Mouse (Mus musculus): Measurements from ENCODE around the gene Foxs1. TPM values are rescaled to one million over a fixed set of nuclear protein-coding genes. Genes with fewer than 3 reads are reported as not detected.
A peak's percentile ranks its signal among the peaks of the same experiment; 100 is the strongest.

Gene Foxs1
- polyA plus RNA-seq, 1 experiment from 2014 or later, result 1.1 TPM

- H3K9me3 ChIP-seq (replicated peaks), result no peaks in the 10 kb centered on the region
- no peak for ATAC-seq (ENCODE audit: insufficient number of reproducible peaks, low FRiP score)
- 36% methylated on average over 7 of the region's 7 CpGs for WGBS
- no peak overlapping the region for H3K4me3 ChIP-seq
- no peak overlapping the region for H3K4me2 ChIP-seq
- no peak overlapping the region for H3K27ac ChIP-seq (ENCODE audit: poor library complexity, severe bottlenecking)
- H3K4me1 ChIP-seq (replicated peaks), result peaks cover 21% of the 10 kb centered on the region
- H3K9ac ChIP-seq, result no peak overlapping the region
- peaks cover 51% of the 10 kb centered on the region for H3K27me3 ChIP-seq (replicated peaks)
- no peaks in the 10 kb centered on the region for H3K36me3 ChIP-seq
These were observed 19.5 kb downstream of the Foxs1 start for GRCm38 (mm10) chr2:152913471-152913870.

- 17% methylated on average over 6 of the region's 6 CpGs for WGBS
- Histone ChIP-seq H3K36me3 (no peaks in the 10 kb centered on the region), H3K27ac (ENCODE audit: poor library complexity, severe bottlenecking) (no peak overlapping the region), H3K27me3 (replicated peaks) (peaks cover 45% of the 10 kb centered on the region), H3K9ac (no peak overlapping the region), H3K4me3 (no peak overlapping the region), H3K4me2 (no peak overlapping the region), H3K9me3 (replicated peaks) (no peaks in the 10 kb centered on the region), H3K4me1 (replicated peaks) (peaks cover 27% of the 10 kb centered on the region)
- no peak for ATAC-seq (ENCODE audit: insufficient number of reproducible peaks, low FRiP score)
These were observed 21.6 kb downstream of the Foxs1 start for GRCm38 (mm10) chr2:152911432-152911831.

- no peaks in the 10 kb centered on the region for H3K9me3 ChIP-seq (replicated peaks)
- no peak within 1 kb of the TSS for H3K27ac ChIP-seq (ENCODE audit: poor library complexity, severe bottlenecking)
- no peak within 1 kb of the TSS for H3K4me3 ChIP-seq
- peaks cover 31% of the 10 kb centered on the region for H3K4me1 ChIP-seq (replicated peaks)
- H3K27me3 ChIP-seq (replicated peaks), result peaks cover 45% of the 10 kb centered on the region
- no peak within 1 kb of the TSS for H3K4me2 ChIP-seq
- H3K9ac ChIP-seq, result no peak within 1 kb of the TSS; the same call in 1 of the 2 replicates
- WGBS, result 22% methylated on average over 12 of the region's 12 CpGs
- no peak for ATAC-seq (ENCODE audit: insufficient number of reproducible peaks, low FRiP score)
- H3K36me3 ChIP-seq, result no peaks in the 10 kb centered on the region
These were observed 22.0 kb downstream of the Foxs1 start, which contains the start of gene Mylk2 for GRCm38 (mm10) chr2:152911031-152911430. Gene Mylk2 (plus strand): TSS chr2:152911352.

GRCm38 (mm10) chr2:152909848-152910247, 23.2 kb downstream of the Foxs1 start:
- no peaks in the 10 kb centered on the region for H3K36me3 ChIP-seq
- ATAC-seq (ENCODE audit: insufficient number of reproducible peaks, low FRiP score), result no peak
- H3K27me3 ChIP-seq (replicated peaks), result peaks cover 45% of the 10 kb centered on the region
- no peaks in the 10 kb centered on the region for H3K9me3 ChIP-seq (replicated peaks)
- WGBS, result 79% methylated on average over 6 of the region's 6 CpGs
- no peak overlapping the region for H3K9ac ChIP-seq
- H3K4me2 ChIP-seq, result no peak overlapping the region
- H3K27ac ChIP-seq (ENCODE audit: poor library complexity, severe bottlenecking), result no peak overlapping the region
- H3K4me1 ChIP-seq (replicated peaks), result peaks cover 41% of the 10 kb centered on the region
- no peak overlapping the region for H3K4me3 ChIP-seq

DNA sequence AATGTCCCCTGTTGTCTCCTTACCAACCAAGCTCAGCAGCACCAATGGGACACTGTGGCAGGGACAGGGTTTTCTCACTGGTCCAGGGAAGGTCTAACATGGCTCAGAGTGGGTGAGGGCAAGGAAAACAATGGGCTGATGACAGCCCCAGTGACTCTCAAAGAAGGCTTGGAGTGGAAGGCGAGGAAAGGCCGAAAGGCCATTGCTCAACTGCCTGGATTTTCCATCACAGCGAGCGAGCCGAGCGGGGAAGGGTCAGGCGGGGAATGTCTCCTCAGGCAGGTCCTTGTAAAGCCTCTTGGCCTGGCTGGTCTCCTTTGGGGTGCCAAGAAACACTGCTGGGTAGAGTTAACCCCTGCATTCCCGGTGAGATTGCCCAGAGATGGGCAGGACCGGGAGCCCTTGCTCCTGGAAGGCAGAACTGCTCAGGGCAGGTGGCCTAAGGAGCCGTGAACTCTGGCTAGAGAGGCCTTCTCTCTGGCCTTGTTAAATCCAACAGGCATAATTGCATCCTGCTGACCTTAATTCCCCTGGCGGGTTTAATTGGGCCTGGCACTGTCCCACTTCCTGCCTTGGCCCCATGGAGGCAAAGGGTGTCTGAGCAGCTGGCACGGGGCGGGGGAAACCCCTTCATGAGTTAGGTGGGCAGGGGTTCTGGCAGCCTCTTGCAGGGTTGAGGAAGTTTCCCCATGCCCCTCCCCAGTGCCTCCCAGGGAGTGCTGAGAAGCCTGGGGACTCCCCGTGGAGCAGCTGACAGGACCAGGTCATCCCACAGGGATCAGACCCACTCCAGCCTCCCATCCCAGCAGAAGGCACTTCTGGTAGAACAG, 25.7 kb downstream of the Foxs1 start:
- no peaks in the 10 kb centered on the region for H3K9me3 ChIP-seq (replicated peaks)
- H3K4me3 ChIP-seq, result no peak overlapping the region
- H3K4me2 ChIP-seq, result no peak overlapping the region
- no peak overlapping the region for H3K9ac ChIP-seq
- ATAC-seq (ENCODE audit: insufficient number of reproducible peaks, low FRiP score), result no peak
- no peak overlapping the region for H3K27ac ChIP-seq (ENCODE audit: poor library complexity, severe bottlenecking)
- WGBS, result 49% methylated on average over 14 of the region's 14 CpGs
- H3K27me3 ChIP-seq (replicated peaks), result peaks cover 29% of the 10 kb centered on the region
- no peaks in the 10 kb centered on the region for H3K36me3 ChIP-seq
- H3K4me1 ChIP-seq (replicated peaks), result peaks cover 52% of the 10 kb centered on the region

- peaks cover 20% of the 10 kb centered on the region for H3K27me3 ChIP-seq (replicated peaks)
- no peak for ATAC-seq (ENCODE audit: insufficient number of reproducible peaks, low FRiP score)
- no peak overlapping the region for H3K9ac ChIP-seq
- no peak overlapping the region for H3K4me2 ChIP-seq
- no peaks in the 10 kb centered on the region for H3K9me3 ChIP-seq (replicated peaks)
- peaks cover 54% of the 10 kb centered on the region for H3K4me1 ChIP-seq (replicated peaks)
- no peak overlapping the region for H3K4me3 ChIP-seq
- H3K36me3 ChIP-seq, result no peaks in the 10 kb centered on the region
- 51% methylated on average over 9 of the region's 9 CpGs for WGBS
- H3K27ac ChIP-seq (ENCODE audit: poor library complexity, severe bottlenecking), result no peak overlapping the region
These were observed 26.6 kb downstream of the Foxs1 start for GRCm38 (mm10) chr2:152906274-152907037.

DNA sequence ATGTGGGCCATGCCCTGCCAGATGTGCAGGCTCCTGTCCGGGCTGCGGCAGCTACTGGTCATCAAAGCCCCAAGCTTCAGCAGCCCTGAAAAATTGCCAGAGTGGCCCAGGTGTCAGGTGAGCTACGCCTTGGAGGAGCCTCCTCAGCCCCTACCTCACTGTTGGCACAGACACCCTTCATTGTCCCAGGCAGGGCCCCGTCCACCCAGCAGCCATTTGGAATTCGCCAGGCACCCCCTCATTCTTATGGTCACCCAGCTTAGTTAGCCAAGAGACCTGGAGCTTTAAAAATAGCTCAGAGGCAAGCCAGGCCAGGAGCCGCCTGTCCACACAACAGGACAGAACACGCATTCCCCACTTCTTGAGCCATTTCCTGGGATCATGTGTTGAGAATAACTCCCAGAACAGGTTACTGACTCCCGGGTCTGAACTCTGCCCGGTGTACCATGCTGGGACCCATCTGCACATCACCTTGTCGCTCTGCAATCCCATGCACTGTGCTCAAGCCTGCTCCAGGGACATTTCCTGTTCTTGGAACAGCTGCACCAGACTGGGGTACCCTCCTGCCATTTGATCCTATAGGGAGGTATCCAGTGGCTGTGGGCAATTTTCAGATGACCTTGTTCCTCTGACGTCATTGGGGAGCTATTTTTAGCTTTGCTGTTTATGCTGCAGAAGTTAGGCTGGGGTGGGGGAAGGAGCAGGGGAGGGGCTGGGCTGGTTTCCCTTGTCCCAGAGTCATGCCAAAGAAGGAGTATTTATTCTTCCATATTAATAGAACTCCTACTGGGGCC, 27.8 kb downstream of the Foxs1 start:
- Histone ChIP-seq H3K4me2 (peak overlapping the region; percentile 30), H3K4me3 (no peak overlapping the region), H3K9ac (0 out of 2 replicates have a peak overlapping the region, but pooled peaks have one; percentile 32), H3K9me3 (replicated peaks) (no peaks in the 10 kb centered on the region), H3K4me1 (replicated peaks) (peaks cover 48% of the 10 kb centered on the region), H3K27me3 (replicated peaks) (peaks cover 8% of the 10 kb centered on the region), H3K27ac (ENCODE audit: poor library complexity, severe bottlenecking) (peak overlapping the region; percentile 90), H3K36me3 (no peaks in the 10 kb centered on the region)
- WGBS, result 42% methylated on average over 11 of the region's 11 CpGs
- peak; percentile 28 for ATAC-seq (ENCODE audit: insufficient number of reproducible peaks, low FRiP score)

DNA sequence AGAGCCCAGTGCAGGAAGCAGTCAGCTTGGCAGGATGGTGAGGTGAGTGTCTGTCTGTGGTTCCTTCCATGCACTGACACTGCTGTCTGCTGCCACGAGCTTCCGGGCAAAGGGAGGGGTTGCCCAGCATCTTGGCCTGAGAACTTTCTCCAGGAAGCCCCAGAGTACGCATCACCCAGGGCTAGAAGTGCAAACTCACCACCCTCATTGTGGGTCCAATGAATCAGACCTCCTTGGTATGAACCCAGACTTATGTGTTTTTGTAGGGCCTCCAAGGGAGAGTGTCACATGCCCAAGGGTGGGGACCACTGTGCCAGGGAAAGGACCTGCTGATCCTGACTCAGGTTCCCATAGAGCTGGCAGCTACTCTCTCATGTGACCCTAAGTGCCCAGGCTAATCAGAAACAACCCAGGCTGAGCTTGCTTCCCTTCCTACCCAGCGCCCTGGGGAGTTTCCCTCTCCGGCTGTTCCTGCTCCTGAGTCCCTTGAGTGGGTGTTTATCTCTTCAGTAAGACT, 28.8 kb downstream of the Foxs1 start:
- WGBS, result 59% methylated on average over 5 of the region's 5 CpGs

DNA sequence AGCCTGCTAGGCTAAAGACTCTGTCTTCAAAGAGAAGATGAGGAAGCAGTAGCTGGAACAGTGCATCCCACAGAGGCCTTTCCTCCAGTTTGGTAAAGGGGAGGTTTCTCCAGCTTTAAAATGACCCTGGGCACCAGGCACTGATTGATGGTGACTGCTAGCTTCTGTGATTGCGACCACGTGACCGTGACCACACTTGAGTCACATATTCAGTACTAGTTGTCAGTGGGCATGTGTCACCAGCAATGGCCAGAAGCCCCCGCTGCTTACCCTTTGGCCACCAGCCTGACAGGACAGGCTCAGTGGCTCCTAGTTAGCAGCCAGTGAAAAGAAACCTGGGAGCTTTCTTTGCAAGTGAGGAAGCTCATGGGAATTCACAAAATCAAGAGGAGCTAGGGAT, 29.4 kb downstream of the Foxs1 start:
- 79% methylated on average over 4 of the region's 4 CpGs for WGBS
- H3K36me3 ChIP-seq, result peaks cover 7% of the 10 kb centered on the region; the same call in 1 of the 2 replicates
- H3K4me1 ChIP-seq (replicated peaks), result peaks cover 48% of the 10 kb centered on the region
- no peak overlapping the region for H3K4me2 ChIP-seq
- H3K9ac ChIP-seq, result no peak overlapping the region
- no peaks in the 10 kb centered on the region for H3K9me3 ChIP-seq (replicated peaks)
- no peak overlapping the region for H3K4me3 ChIP-seq
- no peak overlapping the region for H3K27ac ChIP-seq (ENCODE audit: poor library complexity, severe bottlenecking)
- ATAC-seq (ENCODE audit: insufficient number of reproducible peaks, low FRiP score), result no peak
- H3K27me3 ChIP-seq (replicated peaks), result no peaks in the 10 kb centered on the region

More for the DNA sequence above, 28.8 kb downstream of the Foxs1 start:
- Histone ChIP-seq H3K4me3 (no peak overlapping the region), H3K4me1 (replicated peaks) (peaks cover 48% of the 10 kb centered on the region), H3K27me3 (replicated peaks) (peaks cover 2% of the 10 kb centered on the region; the same call in 1 of the 2 replicates), H3K4me2 (no peak overlapping the region), H3K36me3 (peaks cover 7% of the 10 kb centered on the region; the same call in 1 of the 2 replicates), H3K27ac (ENCODE audit: poor library complexity, severe bottlenecking) (no peak overlapping the region; the same call in 1 of the 2 replicates), H3K9me3 (replicated peaks) (no peaks in the 10 kb centered on the region), H3K9ac (no peak overlapping the region)
- ATAC-seq (ENCODE audit: insufficient number of reproducible peaks, low FRiP score), result no peak

DNA sequence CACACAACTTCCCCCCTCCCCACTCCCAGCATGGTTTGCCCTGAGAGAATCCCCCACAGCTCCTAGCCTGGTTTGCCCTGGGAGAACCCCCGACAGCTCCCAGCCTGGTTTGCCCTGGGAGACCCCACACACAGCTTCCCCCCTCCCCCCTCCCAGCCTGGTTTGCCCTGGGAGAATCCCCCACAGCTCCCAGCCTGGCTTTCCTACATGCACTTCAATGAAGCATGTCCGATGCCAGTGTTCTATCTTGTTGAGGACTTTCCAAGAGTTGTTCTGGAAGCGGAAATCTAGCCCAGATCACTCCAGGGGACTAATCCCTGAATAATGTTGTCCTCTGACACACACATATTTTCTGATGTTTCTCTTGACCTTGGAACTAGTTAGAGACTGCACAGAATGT, 30.4 kb downstream of the Foxs1 start:
- 48% methylated on average over 3 of the region's 3 CpGs for WGBS
- Histone ChIP-seq H3K27ac (ENCODE audit: poor library complexity, severe bottlenecking) (no peak overlapping the region), H3K4me3 (no peak overlapping the region), H3K27me3 (replicated peaks) (no peaks in the 10 kb centered on the region), H3K9me3 (replicated peaks) (no peaks in the 10 kb centered on the region), H3K4me2 (no peak overlapping the region), H3K9ac (no peak overlapping the region), H3K4me1 (replicated peaks) (peaks cover 48% of the 10 kb centered on the region), H3K36me3 (peaks cover 7% of the 10 kb centered on the region; the same call in 1 of the 2 replicates)
- no peak for ATAC-seq (ENCODE audit: insufficient number of reproducible peaks, low FRiP score)

All from heart, embryonic 12.5 days (tissue).